Mouse (Mus musculus) heart, adult 2 months (tissue): ENCODE data around the gene Cyb5r1.

Source experiments
- CTCF ChIP-seq: fragments of 200-600 bp; IDR thresholded peaks from 2 replicates; pipeline ENCODE4 v1.8.1; 2022; ENCODE audit warnings: antibody characterized with exemption, mild to moderate bottlenecking, moderate library complexity
- EP300 ChIP-seq: fragments of 200-500 bp; IDR thresholded peaks from 2 replicates; pipeline ENCODE4 v1.6.1; 2011; ENCODE audit warnings: low read depth, low read length, control low read depth; ENCODE audit not compliant: insufficient read depth
- POLR2A ChIP-seq: fragments of 200-500 bp; IDR thresholded peaks from 2 replicates; pipeline ENCODE4 v1.6.1; 2011; ENCODE audit warnings: mild to moderate bottlenecking, low read depth, low read length, control low read depth; ENCODE audit not compliant: insufficient read depth

- TF ChIP-seq CTCF = no peak
- TF ChIP-seq POLR2A = no peak
- no peak for TF ChIP-seq EP300
Observed at GRCm38 (mm10) chr1:134398210-134398609, 7.1 kb upstream of the Cyb5r1 start.
